Mouse (Mus musculus): ENCODE measurements around the gene Psph. TPM values are rescaled to one million over a fixed set of nuclear protein-coding genes. Genes with fewer than 3 reads are reported as not detected.

Gene Psph
- polyA plus RNA-seq (2015; fragmentation: Nextera tagmentation; extraction: Ambion mirVana) = 21.2 and 26.9 TPM in 2 replicates

GRCm38 (mm10) chr5:129786818-129787790 lies at the start of gene Psph:
Gene Psph (minus strand): TSS chr5:129787449.

GRCm38 (mm10) chr5:129724834-129725773 lies 62.1 kb downstream of the Psph start, which contains the start of gene Nipsnap2:
Gene Nipsnap2 (plus strand): TSS chr5:129725063.

Other genes starting within 250 kb of the Psph start
- 0.81 and 1.2 TPM in 2 replicates for gene Mmp17, start 203.3 kb downstream of the Psph start, polyA plus RNA-seq (2015; fragmentation: Nextera tagmentation; extraction: Ambion mirVana)
- 1.3 and 1.7 TPM in 2 replicates for gene Zfp11, start 117.3 kb downstream of the Psph start, polyA plus RNA-seq (2015; fragmentation: Nextera tagmentation; extraction: Ambion mirVana)
- gene Sept14, start 78.9 kb downstream of the Psph start, polyA plus RNA-seq (2015; fragmentation: Nextera tagmentation; extraction: Ambion mirVana) = not detected in 2 replicates
- gene Mrps17, start 72.0 kb downstream of the Psph start, polyA plus RNA-seq (2015; fragmentation: Nextera tagmentation; extraction: Ambion mirVana) = 172 and 173 TPM in 2 replicates
- 492 and 574 TPM in 2 replicates for gene Nipsnap2, start 62.4 kb downstream of the Psph start, polyA plus RNA-seq (2015; fragmentation: Nextera tagmentation; extraction: Ambion mirVana)
- gene Sumf2, start 59.5 kb upstream of the Psph start, polyA plus RNA-seq (2015; fragmentation: Nextera tagmentation; extraction: Ambion mirVana) = 17.3 and 22.9 TPM in 2 replicates
- 963 and 976 TPM in 2 replicates for gene Chchd2, start 100.0 kb upstream of the Psph start, polyA plus RNA-seq (2015; fragmentation: Nextera tagmentation; extraction: Ambion mirVana)
- gene Zbed5, start 108.3 kb upstream of the Psph start, polyA plus RNA-seq (2015; fragmentation: Nextera tagmentation; extraction: Ambion mirVana) = 1.5 and 1.8 TPM in 2 replicates
- 26.0 and 30.5 TPM in 2 replicates for gene Phkg1, start 111.1 kb upstream of the Psph start, polyA plus RNA-seq (2015; fragmentation: Nextera tagmentation; extraction: Ambion mirVana)
- 1.9 and 2.0 TPM in 2 replicates for gene Nupr1l, start 121.1 kb upstream of the Psph start, polyA plus RNA-seq (2015; fragmentation: Nextera tagmentation; extraction: Ambion mirVana)
- 13.4 and 19.1 TPM in 2 replicates for gene Vkorc1l1, start 154.5 kb upstream of the Psph start, polyA plus RNA-seq (2015; fragmentation: Nextera tagmentation; extraction: Ambion mirVana)
- gene Gusb, start 215.6 kb upstream of the Psph start, polyA plus RNA-seq (2015; fragmentation: Nextera tagmentation; extraction: Ambion mirVana) = 26.2 and 32.8 TPM in 2 replicates
- gene Asl, start 241.8 kb upstream of the Psph start, polyA plus RNA-seq (2015; fragmentation: Nextera tagmentation; extraction: Ambion mirVana) = 17.4 and 21.2 TPM in 2 replicates
- 15.9 and 19.2 TPM in 2 replicates for gene Crcp, start 241.8 kb upstream of the Psph start, polyA plus RNA-seq (2015; fragmentation: Nextera tagmentation; extraction: Ambion mirVana)

Measured in skeletal muscle tissue, postnatal 0 days (tissue).